Comparison of ENCODE assay signal across 11 mouse cellular contexts in the genomic region with DNA sequence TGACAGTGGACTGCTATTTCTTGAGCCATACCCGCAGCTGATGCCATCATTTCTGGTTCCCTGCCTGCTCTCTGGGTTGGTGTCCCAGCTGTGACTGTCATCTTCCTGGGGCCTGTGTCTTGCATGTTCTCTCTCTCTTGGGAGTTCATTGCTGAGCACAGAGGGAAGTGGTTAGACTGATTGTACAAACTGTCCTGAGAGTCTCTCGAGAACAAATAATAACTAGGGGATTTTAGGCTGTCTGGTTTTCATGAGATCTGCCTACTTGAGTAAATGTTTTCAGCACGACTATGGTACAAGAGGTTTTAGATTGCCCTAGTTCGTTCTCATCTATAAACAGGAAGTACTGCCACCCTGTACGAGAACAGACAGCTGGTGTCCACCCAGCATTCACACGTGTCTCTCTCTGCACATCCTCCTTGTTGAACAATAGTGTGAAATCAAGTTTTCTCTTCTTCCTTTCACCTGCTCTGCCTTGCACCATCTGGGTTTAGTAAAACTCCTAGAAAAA. TPM values are rescaled to one million over a fixed set of nuclear protein-coding genes. Genes with fewer than 3 reads are reported as not detected.
DNase-seq lines count a peak whose midpoint lies in the region; ATAC-seq and TF ChIP-seq lines count a peak whose summit lies in the region.
"Had no signal": no experiment of that assay in that cellular context is flagged by ENCODE, and none has a peak within 500 bp of the region (broad histone marks: within the 10 kb centered on the region; RNA-seq: fewer than 3 reads in every experiment).

No protein-coding gene starts in this region.

- 9% methylated on average over 6 of the region's 6 CpGs for WGBS in thymus, adult 2 months
- WGBS in hindbrain, embryonic 16.5 days = 73% methylated on average over 6 of the region's 6 CpGs

- H3K4me3 ChIP-seq in left cerebral cortex, adult 2 months = no peak overlapping the region
- no peak overlapping the region for H3K4me3 ChIP-seq in brown adipose tissue, adult 24 weeks (ENCODE audit: insufficient read depth, low read depth, low read length)
- H3K4me3 ChIP-seq in thymus, adult 2 months (ENCODE audit: control insufficient read depth, insufficient read depth, low read length) = no peak overlapping the region
- H3K4me3 ChIP-seq in hindbrain, embryonic 16.5 days (ENCODE audit: low read length) = no peak overlapping the region
- H3K4me3 ChIP-seq: embryonic facial prominence, embryonic 13.5 days; limb, embryonic 13.5 days; midbrain, embryonic 13.5 days had no signal

- H3K9me3 ChIP-seq in hindbrain, embryonic 16.5 days (ENCODE audit: control insufficient read depth, low read length) = no peaks in the 10 kb centered on the region
- H3K9me3 ChIP-seq: embryonic facial prominence, embryonic 13.5 days; limb, embryonic 13.5 days had no signal

- H3K36me3 ChIP-seq in thymus, adult 2 months (ENCODE audit: control insufficient read depth, insufficient read depth, low read length) = peaks cover 51% of the 10 kb centered on the region
- H3K36me3 ChIP-seq in hindbrain, embryonic 16.5 days (ENCODE audit: control insufficient read depth, insufficient read depth, low read length) = peaks cover 53% of the 10 kb centered on the region

- no peak for TF ChIP-seq POLR2A in thymus, adult 2 months (IDR thresholded peaks at IDR 0.05; ENCODE audit: control insufficient read depth, extremely low read depth, insufficient read depth, low read length, poor library complexity)

- intact Hi-C loops in left cerebral cortex, adult 2 months (cut with DNase I) = no loop called here
- intact Hi-C loops in left cerebral cortex, postnatal 10 days (cut with DNase I) = no loop called here

- no peak for DNase-seq in left cerebral cortex, adult 2 months (ENCODE audit: extremely low spot score in 1 of 2, low spot score in 2 of 2)
- no peak for DNase-seq in left cerebral cortex, adult 18-20 months (ENCODE audit: low spot score in 2 of 2)
- DNase-seq in lung, postnatal 25 days (ENCODE audit: low spot score) = peak; percentile 77
- DNase-seq in thymus, adult 2 months = peak; percentile 59
- no peak for DNase-seq in layer of hippocampus, adult 9-11 months
- no peak for DNase-seq in left cerebral cortex, postnatal 10 days (ENCODE audit: extremely low spot score in 1 of 2, low spot score in 2 of 2)

- no peak for ATAC-seq in hindbrain, embryonic 16.5 days
- ATAC-seq: midbrain, embryonic 13.5 days had no signal

- H3K4me1 ChIP-seq in brown adipose tissue, adult 24 weeks (ENCODE audit: control insufficient read depth, insufficient read depth, insufficient read length, low read length) = no peaks in the 10 kb centered on the region
- peaks cover 17% of the 10 kb centered on the region for H3K4me1 ChIP-seq in thymus, adult 2 months (replicated peaks; ENCODE audit: control insufficient read depth, insufficient read depth, low read length)
- H3K4me1 ChIP-seq in hindbrain, embryonic 16.5 days (ENCODE audit: control insufficient read depth, insufficient read depth, low read depth, low read length) = no peaks in the 10 kb centered on the region
- H3K4me1 ChIP-seq: limb, embryonic 13.5 days; midbrain, embryonic 13.5 days had no signal

- H3K4me2 ChIP-seq in hindbrain, embryonic 16.5 days (ENCODE audit: low read length) = no peak overlapping the region
- H3K4me2 ChIP-seq: embryonic facial prominence, embryonic 13.5 days; limb, embryonic 13.5 days; midbrain, embryonic 13.5 days had no signal

- TF ChIP-seq CTCF in left cerebral cortex, adult 2 months (IDR thresholded peaks at IDR 0.05) = no peak
- TF ChIP-seq CTCF in thymus, adult 2 months (IDR thresholded peaks at IDR 0.05; ENCODE audit: borderline replicate concordance, control insufficient read depth, extremely low read depth, insufficient read depth, low read length, poor library complexity) = no peak

- H3K27ac ChIP-seq in left cerebral cortex, adult 2 months = peak overlapping the region; percentile 32
- peak overlapping the region; percentile 49 for H3K27ac ChIP-seq in brown adipose tissue, adult 24 weeks (replicated peaks; ENCODE audit: low read depth, low read length)
- peak overlapping the region; percentile 97 for H3K27ac ChIP-seq in thymus, adult 2 months (ENCODE audit: control insufficient read depth, insufficient read depth, low read length)
- no peak overlapping the region for H3K27ac ChIP-seq in hindbrain, embryonic 16.5 days (ENCODE audit: low read depth, low read length)
- H3K27ac ChIP-seq: embryonic facial prominence, embryonic 13.5 days; limb, embryonic 13.5 days; midbrain, embryonic 13.5 days had no signal

- H3K27me3 ChIP-seq in thymus, adult 2 months (ENCODE audit: control insufficient read depth, insufficient read depth, low read length) = no peaks in the 10 kb centered on the region
- H3K27me3 ChIP-seq in hindbrain, embryonic 16.5 days (replicated peaks; ENCODE audit: control insufficient read depth, insufficient read depth, low read length) = no peaks in the 10 kb centered on the region
- H3K27me3 ChIP-seq: embryonic facial prominence, embryonic 13.5 days; limb, embryonic 13.5 days; midbrain, embryonic 13.5 days had no signal

- H3K9ac ChIP-seq in hindbrain, embryonic 16.5 days (ENCODE audit: low read depth, low read length) = no peak overlapping the region
- H3K9ac ChIP-seq: embryonic facial prominence, embryonic 13.5 days; limb, embryonic 13.5 days; midbrain, embryonic 13.5 days had no signal

RNA-seq across cellular contexts. Expression of a gene that starts 15.9 kb away (rescaled TPM):
- total RNA-seq in left cerebral cortex, adult 2 months (2021) = 1 to 10 TPM; 6.1 to 7.4 TPM
- total RNA-seq in left cerebral cortex, adult 18-20 months (2021) = 1 to 10 TPM; 5.6 to 6.2 TPM
- 7.0 and 12.5 TPM in 2 replicates for polyA plus RNA-seq in brown adipose tissue, adult 24 weeks (2012; ENCODE audit: insufficient read depth, insufficient read length, missing spikeins)
- polyA plus RNA-seq in thymus, adult 2 months (2012; rRNA removed) = 6.5 and 8.8 TPM in 2 replicates
- 1.7 and 2.1 TPM in 2 replicates for polyA plus RNA-seq in hindbrain, embryonic 16.5 days (2015; fragmentation: Nextera tagmentation; extraction: Ambion mirVana)
- total RNA-seq in left cerebral cortex, postnatal 10 days (2021) = 1 to 10 TPM; 6.5 to 8.4 TPM

RNA-seq across cellular contexts. Expression of a gene that starts 51.6 kb away (rescaled TPM):
- total RNA-seq in left cerebral cortex, adult 2 months (2021) = 10 to 100 TPM; 77.3 to 79.5 TPM
- 10 to 100 TPM; 76.6 to 80.7 TPM for total RNA-seq in left cerebral cortex, adult 18-20 months (2021)
- 7.8 and 13.8 TPM in 2 replicates for polyA plus RNA-seq in brown adipose tissue, adult 24 weeks (2012; ENCODE audit: insufficient read depth, insufficient read length, missing spikeins)
- 40.9 and 43.9 TPM in 2 replicates for polyA plus RNA-seq in thymus, adult 2 months (2012; rRNA removed)
- 35.7 and 38.8 TPM in 2 replicates for polyA plus RNA-seq in hindbrain, embryonic 16.5 days (2015; fragmentation: Nextera tagmentation; extraction: Ambion mirVana)
- 10 to 100 TPM; 66.4 to 69.0 TPM for total RNA-seq in left cerebral cortex, postnatal 10 days (2021)

Comparison
In these comparisons a context has a peak if more than half of its experiments do, and no peak if none do; other contexts are left out.
1. DNase-seq: peak in lung, postnatal 25 days (single experiment) and thymus, adult 2 months (single experiment); none in left cerebral cortex, adult 2 months (0 of 2), left cerebral cortex, adult 18-20 months (0 of 2), layer of hippocampus, adult 9-11 months (single experiment) and left cerebral cortex, postnatal 10 days (0 of 2).